Mouse (Mus musculus): ENCODE results near the gene Man1b1. TPM values are rescaled to one million over a fixed set of nuclear protein-coding genes. Genes with fewer than 3 reads are reported as not detected.

Man1b1 gene
- total and polyA plus RNA-seq, 3 experiments = 8.2 to 22.5 (median 21.6) TPM

GRCm38 (mm10) chr2:25398065-25398464, 65.9 kb downstream of the Man1b1 start:
- no peaks in the 10 kb centered on the region for H3K27me3 ChIP-seq (ENCODE audit: control insufficient read depth, insufficient read depth, low read length)
- intact Hi-C loops (cut with DNase I) = no loop called here
- WGBS = 92% methylated on average over 7 of the region's 7 CpGs
- TF ChIP-seq EP300 (IDR thresholded peaks at IDR 0.05; ENCODE audit: insufficient read depth, low read depth, low read length) (no peak), POLR2A (IDR thresholded peaks at IDR 0.05; ENCODE audit: insufficient read depth, low read depth, low read length) (no peak), CTCF (IDR thresholded peaks at IDR 0.05) (no peak)
- H3K9ac ChIP-seq (ENCODE audit: low read depth, low read length) = no peak overlapping the region
- no peak overlapping the region for H3K4me3 ChIP-seq
- H3K36me3 ChIP-seq (ENCODE audit: control insufficient read depth, insufficient read depth, low read length) = no peaks in the 10 kb centered on the region
- peaks cover 9% of the 10 kb centered on the region for H3K4me1 ChIP-seq (ENCODE audit: control insufficient read depth, insufficient read depth, low read length)
- H3K27ac ChIP-seq = no peak overlapping the region
- DNase-seq = no peak
- no peaks in the 10 kb centered on the region for H3K79me2 ChIP-seq (replicated peaks; ENCODE audit: control insufficient read depth, insufficient read depth, low read length)

DNA sequence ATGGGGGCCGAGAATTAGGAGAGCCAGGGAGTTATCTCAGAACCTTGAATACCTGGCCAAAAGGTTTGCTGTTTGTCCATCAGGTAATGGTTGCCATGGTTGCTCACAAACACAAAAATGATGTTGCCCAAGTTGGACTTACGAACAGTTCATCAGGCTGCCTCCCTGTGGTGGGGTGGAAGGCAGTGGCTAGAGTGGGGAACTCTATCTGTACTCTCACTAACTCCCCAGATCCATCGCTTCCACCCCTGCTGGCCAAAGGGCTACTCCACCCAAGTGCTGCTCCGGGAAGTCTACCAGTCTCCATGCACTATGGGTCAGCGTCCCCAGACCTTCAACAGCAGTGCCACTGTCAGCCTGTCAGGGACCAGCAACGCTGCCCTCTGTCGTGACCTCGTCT, 66.9 kb downstream of the Man1b1 start, which contains the start of gene Npdc1:
Gene Npdc1, plus strand, starts transcription at position 301 of the 400 bp plus-strand sequence.
- no peak for DNase-seq
- Histone ChIP-seq H3K36me3 (ENCODE audit: control insufficient read depth, insufficient read depth, low read length) (no peaks in the 10 kb centered on the region), H3K27ac (peak within 1 kb of the TSS; percentile 30; the same call in 1 of the 2 replicates), H3K27me3 (ENCODE audit: control insufficient read depth, insufficient read depth, low read length) (no peaks in the 10 kb centered on the region), H3K79me2 (replicated peaks; ENCODE audit: control insufficient read depth, insufficient read depth, low read length) (no peaks in the 10 kb centered on the region), H3K9ac (ENCODE audit: low read depth, low read length) (no peak within 1 kb of the TSS), H3K4me1 (ENCODE audit: control insufficient read depth, insufficient read depth, low read length) (peaks cover 9% of the 10 kb centered on the region), H3K4me3 (no peak within 1 kb of the TSS)
- 60% methylated on average over 8 of the region's 8 CpGs for WGBS
- no peak for TF ChIP-seq POLR2A (IDR thresholded peaks at IDR 0.05; ENCODE audit: insufficient read depth, low read depth, low read length)
- no peak for TF ChIP-seq CTCF (IDR thresholded peaks at IDR 0.05)
- TF ChIP-seq EP300 (IDR thresholded peaks at IDR 0.05; ENCODE audit: insufficient read depth, low read depth, low read length) = no peak
- intact Hi-C loops (cut with DNase I) = no loop called here

DNA sequence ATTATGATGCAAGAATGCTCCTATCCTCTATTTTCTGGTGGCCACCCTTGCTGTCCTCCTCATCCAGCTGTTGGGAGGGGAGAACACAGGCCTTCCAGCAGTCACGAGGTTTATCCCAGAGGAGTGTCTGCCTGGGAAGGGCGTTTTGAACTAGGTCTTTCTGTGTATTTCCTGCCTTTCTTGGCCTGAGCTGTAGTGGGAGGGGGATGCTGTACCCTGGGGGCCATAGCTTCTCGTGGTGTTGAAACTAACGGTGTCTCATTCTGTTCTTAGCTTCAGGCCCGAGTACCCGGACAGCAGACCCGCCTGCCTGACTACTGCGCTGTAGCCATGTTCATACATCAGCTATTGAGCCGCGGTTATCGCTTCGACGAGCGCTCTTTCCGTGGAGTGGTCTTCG, 68.2 kb downstream of the Man1b1 start:
- WGBS = 15% methylated on average over 16 of the region's 16 CpGs
- H3K4me1 ChIP-seq (ENCODE audit: control insufficient read depth, insufficient read depth, low read length) = peaks cover 8% of the 10 kb centered on the region
- peak; percentile 67 to 77 for DNase-seq
- H3K9ac ChIP-seq (ENCODE audit: low read depth, low read length) = peak overlapping the region; percentile 30
- intact Hi-C loops (cut with DNase I) = loop anchor here (5.0 kb wide), 1 partner anchor 33 kb away; the partner anchor contains the start of gene Uap1l1
- H3K27ac ChIP-seq = peak overlapping the region; percentile 64
- H3K4me3 ChIP-seq = peak overlapping the region; percentile 29
- H3K79me2 ChIP-seq (replicated peaks; ENCODE audit: control insufficient read depth, insufficient read depth, low read length) = no peaks in the 10 kb centered on the region
- TF ChIP-seq EP300 (IDR thresholded peaks at IDR 0.05; ENCODE audit: insufficient read depth, low read depth, low read length) = no peak
- peak; percentile 33; the same call in 1 of the 2 replicates for TF ChIP-seq POLR2A (IDR thresholded peaks at IDR 0.05; ENCODE audit: insufficient read depth, low read depth, low read length)
- no peaks in the 10 kb centered on the region for H3K27me3 ChIP-seq (ENCODE audit: control insufficient read depth, insufficient read depth, low read length)
- no peaks in the 10 kb centered on the region for H3K36me3 ChIP-seq (ENCODE audit: control insufficient read depth, insufficient read depth, low read length)

- no peaks in the 10 kb centered on the region for H3K36me3 ChIP-seq (ENCODE audit: control insufficient read depth, insufficient read depth, low read length)
- peak overlapping the region; percentile 30 for H3K9ac ChIP-seq (ENCODE audit: low read depth, low read length)
- H3K4me3 ChIP-seq = peak overlapping the region; percentile 29
- peak; percentile 78 to 80 for DNase-seq
- intact Hi-C loops (cut with DNase I) = loop anchor here (5.0 kb wide), 1 partner anchor 33 kb away; the partner anchor contains the start of gene Uap1l1
- 4% methylated on average over 17 of the region's 17 CpGs for WGBS
- no peaks in the 10 kb centered on the region for H3K27me3 ChIP-seq (ENCODE audit: control insufficient read depth, insufficient read depth, low read length)
- H3K79me2 ChIP-seq (replicated peaks; ENCODE audit: control insufficient read depth, insufficient read depth, low read length) = no peaks in the 10 kb centered on the region
- peak overlapping the region; percentile 64 for H3K27ac ChIP-seq
- H3K4me1 ChIP-seq (ENCODE audit: control insufficient read depth, insufficient read depth, low read length) = peaks cover 7% of the 10 kb centered on the region
- no peak for TF ChIP-seq EP300 (IDR thresholded peaks at IDR 0.05; ENCODE audit: insufficient read depth, low read depth, low read length)
- peak; percentile 90 for TF ChIP-seq CTCF (IDR thresholded peaks at IDR 0.05)
These were observed 68.6 kb downstream of the Man1b1 start for GRCm38 (mm10) chr2:25400764-25401163.

Other genes with a start within 250 kb of the Man1b1 start
Only the 30 nearest of the 37 such genes appear.
- gene Nrarp, start 151.6 kb upstream of the Man1b1 start, total RNA-seq (2021) = 1 to 10 TPM; 6.2 to 7.4 TPM
- 10.2 and 11.2 TPM in 2 replicates for gene Nrarp, start 151.6 kb upstream of the Man1b1 start, polyA plus RNA-seq (2012; rRNA removed)
- gene Tor4a, start 135.5 kb upstream of the Man1b1 start, total RNA-seq (2021) = 1 to 10 TPM; 4.3 to 4.9 TPM
- gene Tor4a, start 135.5 kb upstream of the Man1b1 start, polyA plus RNA-seq (2012; rRNA removed) = 6.8 and 9.4 TPM in 2 replicates
- 10 to 100 TPM; 37.4 TPM for gene Nelfb, start 120.8 kb upstream of the Man1b1 start, total RNA-seq (2021)
- gene Nelfb, start 120.8 kb upstream of the Man1b1 start, polyA plus RNA-seq (2012; rRNA removed) = 47.0 and 86.7 TPM in 2 replicates
- not detected for gene Stpg3, start 117.7 kb upstream of the Man1b1 start, total RNA-seq (2021)
- 0.20 TPM in 1 of 2 replicates, not detected in the other for gene Stpg3, start 117.7 kb upstream of the Man1b1 start, polyA plus RNA-seq (2012; rRNA removed)
- not detected for gene Fam166a, start 113.6 kb upstream of the Man1b1 start, total RNA-seq (2021)
- gene Fam166a, start 113.6 kb upstream of the Man1b1 start, polyA plus RNA-seq (2012; rRNA removed) = 0.21 TPM in 1 of 2 replicates, not detected in the other
- gene Tubb4b, start 107.6 kb upstream of the Man1b1 start, total RNA-seq (2021) = 100 to 1,000 TPM; 327 to 342 TPM
- gene Tubb4b, start 107.6 kb upstream of the Man1b1 start, polyA plus RNA-seq (2012; rRNA removed) = 315 and 439 TPM in 2 replicates
- not detected for gene Slc34a3, start 98.0 kb upstream of the Man1b1 start, total RNA-seq (2021)
- not detected in 2 replicates for gene Slc34a3, start 98.0 kb upstream of the Man1b1 start, polyA plus RNA-seq (2012; rRNA removed)
- not detected for gene Rnf224, start 95.6 kb upstream of the Man1b1 start, total RNA-seq (2021)
- gene Rnf224, start 95.6 kb upstream of the Man1b1 start, polyA plus RNA-seq (2012; rRNA removed) = not detected in 2 replicates
- gene Rnf208, start 90.1 kb upstream of the Man1b1 start, total RNA-seq (2021) = under 1 TPM; 0.47 to 0.61 TPM
- 1.5 and 2.4 TPM in 2 replicates for gene Rnf208, start 90.1 kb upstream of the Man1b1 start, polyA plus RNA-seq (2012; rRNA removed)
- not detected for gene Cysrt1, start 89.9 kb upstream of the Man1b1 start, total RNA-seq (2021)
- gene Cysrt1, start 89.9 kb upstream of the Man1b1 start, polyA plus RNA-seq (2012; rRNA removed) = not detected in 2 replicates
- 1 to 10 TPM in 1 of 2 experiments, under 1 TPM in 1; 0.68 to 1.8 TPM for gene AL732309.1, start 85.5 kb upstream of the Man1b1 start, total RNA-seq (2021)
- gene AL732309.1, start 85.5 kb upstream of the Man1b1 start, polyA plus RNA-seq (2012; rRNA removed) = 4.7 and 6.1 TPM in 2 replicates
- gene Tmem203, start 76.9 kb upstream of the Man1b1 start, total RNA-seq (2021) = 10 to 100 TPM; 13.1 to 14.1 TPM
- 18.2 and 22.2 TPM in 2 replicates for gene Tmem203, start 76.9 kb upstream of the Man1b1 start, polyA plus RNA-seq (2012; rRNA removed)
- gene Tprn, start 69.7 kb upstream of the Man1b1 start, total RNA-seq (2021) = 1 to 10 TPM; 5.9 to 6.7 TPM
- 7.5 and 9.9 TPM in 2 replicates for gene Tprn, start 69.7 kb upstream of the Man1b1 start, polyA plus RNA-seq (2012; rRNA removed)
- gene Ssna1, start 59.9 kb upstream of the Man1b1 start, total RNA-seq (2021) = 10 to 100 TPM; 39.7 to 41.5 TPM
- gene Ssna1, start 59.9 kb upstream of the Man1b1 start, polyA plus RNA-seq (2012; rRNA removed) = 33.1 and 36.3 TPM in 2 replicates
- gene Anapc2, start 59.9 kb upstream of the Man1b1 start, total RNA-seq (2021) = 10 to 100 TPM; 36.0 to 36.3 TPM
- gene Anapc2, start 59.9 kb upstream of the Man1b1 start, polyA plus RNA-seq (2012; rRNA removed) = 57.2 and 68.2 TPM in 2 replicates
- gene Tmem210, start 44.2 kb upstream of the Man1b1 start, total RNA-seq (2021) = not detected
- gene Tmem210, start 44.2 kb upstream of the Man1b1 start, polyA plus RNA-seq (2012; rRNA removed) = 0.27 and 0.44 TPM in 2 replicates
- gene Lrrc26, start 42.4 kb upstream of the Man1b1 start, total RNA-seq (2021) = not detected
- 2.9 TPM in 1 of 2 replicates, not detected in the other for gene Lrrc26, start 42.4 kb upstream of the Man1b1 start, polyA plus RNA-seq (2012; rRNA removed)
- not detected for gene Grin1, start 13.2 kb upstream of the Man1b1 start, total RNA-seq (2021)
- gene Grin1, start 13.2 kb upstream of the Man1b1 start, polyA plus RNA-seq (2012; rRNA removed) = 0.18 and 0.41 TPM in 2 replicates
- 1 to 10 TPM; 4.8 to 5.4 TPM for gene Dpp7, start 24.0 kb downstream of the Man1b1 start, total RNA-seq (2021)
- 11.4 and 11.8 TPM in 2 replicates for gene Dpp7, start 24.0 kb downstream of the Man1b1 start, polyA plus RNA-seq (2012; rRNA removed)
- 1 to 10 TPM; 7.2 to 7.9 TPM for gene Uap1l1, start 33.3 kb downstream of the Man1b1 start, total RNA-seq (2021)
- gene Uap1l1, start 33.3 kb downstream of the Man1b1 start, polyA plus RNA-seq (2012; rRNA removed) = 7.6 and 8.3 TPM in 2 replicates
- not detected for gene Sapcd2, start 40.0 kb downstream of the Man1b1 start, total RNA-seq (2021)
- 0.20 and 0.26 TPM in 2 replicates for gene Sapcd2, start 40.0 kb downstream of the Man1b1 start, polyA plus RNA-seq (2012; rRNA removed)
- 10 to 100 TPM; 11.1 to 13.5 TPM for gene Entpd2, start 63.5 kb downstream of the Man1b1 start, total RNA-seq (2021)
- gene Entpd2, start 63.5 kb downstream of the Man1b1 start, polyA plus RNA-seq (2012; rRNA removed) = 36.3 and 37.1 TPM in 2 replicates
- 10 to 100 TPM; 21.3 to 30.4 TPM for gene Npdc1, start 67.0 kb downstream of the Man1b1 start, total RNA-seq (2021)
- 47.8 and 52.2 TPM in 2 replicates for gene Npdc1, start 67.0 kb downstream of the Man1b1 start, polyA plus RNA-seq (2012; rRNA removed)
- gene Fut7, start 90.9 kb downstream of the Man1b1 start, total RNA-seq (2021) = under 1 TPM in 1 of 2 experiments, not detected in 1; 0.11 TPM
- 0.43 TPM in 1 of 2 replicates, not detected in the other for gene Fut7, start 90.9 kb downstream of the Man1b1 start, polyA plus RNA-seq (2012; rRNA removed)
- 10 to 100 TPM; 36.1 to 41.1 TPM for gene Abca2, start 96.4 kb downstream of the Man1b1 start, total RNA-seq (2021)
- gene Abca2, start 96.4 kb downstream of the Man1b1 start, polyA plus RNA-seq (2012; rRNA removed) = 43.4 and 44.2 TPM in 2 replicates
- gene Clic3, start 124.5 kb downstream of the Man1b1 start, total RNA-seq (2021) = 1 to 10 TPM; 1.4 to 1.8 TPM
- 4.8 and 7.4 TPM in 2 replicates for gene Clic3, start 124.5 kb downstream of the Man1b1 start, polyA plus RNA-seq (2012; rRNA removed)
- gene Paxx, start 128.8 kb downstream of the Man1b1 start, total RNA-seq (2021) = 10 to 100 TPM; 17.7 to 20.6 TPM
- 32.8 and 36.8 TPM in 2 replicates for gene Paxx, start 128.8 kb downstream of the Man1b1 start, polyA plus RNA-seq (2012; rRNA removed)
- gene Ptgds, start 137.7 kb downstream of the Man1b1 start, total RNA-seq (2021) = 100 to 1,000 TPM; 472 to 774 TPM
- gene Ptgds, start 137.7 kb downstream of the Man1b1 start, polyA plus RNA-seq (2012; rRNA removed) = 198 and 795 TPM in 2 replicates
- not detected for gene Lcn12, start 161.6 kb downstream of the Man1b1 start, total RNA-seq (2021)
- gene Lcn12, start 161.6 kb downstream of the Man1b1 start, polyA plus RNA-seq (2012; rRNA removed) = not detected in 2 replicates
- gene Fbxw5, start 168.4 kb downstream of the Man1b1 start, total RNA-seq (2021) = 10 to 100 TPM; 82.7 to 84.8 TPM
- 32.9 and 41.0 TPM in 2 replicates for gene Fbxw5, start 168.4 kb downstream of the Man1b1 start, polyA plus RNA-seq (2012; rRNA removed)